Mouse (Mus musculus): ENCODE measurements at regions not wholly inside any gene's neighbourhood (a gene's known extent, or its start where the extent isn't known, plus 50 kb on each side); places are given as distances from the start of the nearest gene placed in this dataset.

DNA sequence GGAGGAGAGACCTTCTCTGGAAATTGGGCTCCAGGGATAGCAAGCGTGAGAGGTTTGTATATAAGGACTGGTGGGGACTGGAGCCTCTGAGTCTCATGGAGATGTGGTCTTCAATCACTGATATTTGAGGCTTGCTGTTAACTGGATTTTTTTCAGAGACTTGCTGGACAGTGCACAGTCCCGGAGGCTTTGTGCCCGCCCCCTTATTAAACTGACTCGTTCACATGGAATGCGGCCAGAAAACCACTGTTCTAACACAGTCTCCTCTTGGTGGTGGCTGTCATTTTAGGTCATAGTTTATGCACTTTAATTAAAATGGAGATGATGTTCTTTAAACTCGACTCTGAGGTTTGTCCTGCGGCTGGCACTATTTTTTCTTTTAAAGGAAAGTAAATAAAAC is 378.9 kb downstream of the Nkx6-1 start:
- Histone ChIP-seq H3K4me2 (replicated peaks) (no peak overlapping the region), H3K9me3 (no peaks in the 10 kb centered on the region), H3K9ac (no peak overlapping the region), H3K36me3 (no peaks in the 10 kb centered on the region), H3K27me3 (no peaks in the 10 kb centered on the region), H3K4me1 (no peaks in the 10 kb centered on the region), H3K27ac (no peak overlapping the region), H3K4me3 (no peak overlapping the region)
- no peak for ATAC-seq (ENCODE audit: insufficient number of reproducible peaks, insufficient read depth, low FRiP score, low TSS enrichment)
- WGBS: 48% methylated on average over 7 of the region's 7 CpGs

DNA sequence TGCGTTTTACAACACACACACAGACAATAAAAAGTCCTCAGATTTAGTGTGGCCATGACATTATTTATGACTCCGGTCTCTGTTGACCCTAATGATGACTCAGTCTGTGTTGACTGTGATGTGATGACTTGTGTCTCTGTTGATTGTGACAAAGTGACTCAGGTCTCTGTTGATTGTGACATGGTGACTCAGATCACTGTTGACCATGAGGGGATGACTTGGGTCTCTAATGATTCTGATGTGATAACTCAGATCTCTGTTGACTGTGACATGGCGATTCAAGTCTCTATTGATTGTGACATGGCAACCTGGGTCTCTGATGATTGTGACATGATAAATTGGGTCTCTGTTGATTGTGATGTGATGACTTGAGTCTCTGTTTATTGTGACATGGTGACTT is 405.0 kb downstream of the Gpat3 start:
- H3K9me3 ChIP-seq: no peaks in the 10 kb centered on the region
- H3K4me2 ChIP-seq (replicated peaks): no peak overlapping the region
- no peaks in the 10 kb centered on the region for H3K36me3 ChIP-seq
- H3K9ac ChIP-seq: no peak overlapping the region
- no peaks in the 10 kb centered on the region for H3K4me1 ChIP-seq
- H3K4me3 ChIP-seq: no peak overlapping the region
- WGBS: 92% methylated on average over 3 of the region's 3 CpGs
- H3K27me3 ChIP-seq: no peaks in the 10 kb centered on the region
- ATAC-seq (ENCODE audit: insufficient number of reproducible peaks, insufficient read depth, low FRiP score, low TSS enrichment): no peak
- H3K27ac ChIP-seq: no peak overlapping the region

DNA sequence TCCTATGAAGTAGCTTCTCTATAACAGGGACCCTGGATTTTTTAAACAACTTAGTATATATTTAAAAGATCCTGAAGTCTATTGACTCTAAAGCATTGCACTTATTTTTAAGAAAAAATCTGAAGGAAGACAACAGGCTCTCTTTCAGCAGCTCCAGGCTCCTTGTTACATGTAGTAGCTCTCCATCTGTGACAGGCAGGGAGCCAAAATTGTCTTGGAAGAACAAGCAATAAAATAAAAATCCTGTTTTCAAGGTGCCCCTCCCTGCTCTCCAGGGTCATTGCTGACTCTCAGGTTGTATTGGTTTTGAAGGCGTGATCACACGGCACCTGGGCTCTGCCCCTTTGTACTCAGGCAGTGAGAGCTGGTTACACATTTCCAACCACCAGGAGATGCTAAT is 397.1 kb downstream of the Gpat3 start:
- no peak overlapping the region for H3K9ac ChIP-seq
- 84% methylated on average over 2 of the region's 2 CpGs for WGBS
- no peak overlapping the region for H3K27ac ChIP-seq
- ATAC-seq (ENCODE audit: insufficient number of reproducible peaks, insufficient read depth, low FRiP score, low TSS enrichment): no peak
- no peak overlapping the region for H3K4me2 ChIP-seq (replicated peaks)
- no peaks in the 10 kb centered on the region for H3K27me3 ChIP-seq
- H3K4me3 ChIP-seq: no peak overlapping the region
- H3K9me3 ChIP-seq: no peaks in the 10 kb centered on the region
- H3K4me1 ChIP-seq: 0 out of 2 replicates have a peak, but pooled peaks cover 3% of the 10 kb centered on the region
- no peaks in the 10 kb centered on the region for H3K36me3 ChIP-seq

DNA sequence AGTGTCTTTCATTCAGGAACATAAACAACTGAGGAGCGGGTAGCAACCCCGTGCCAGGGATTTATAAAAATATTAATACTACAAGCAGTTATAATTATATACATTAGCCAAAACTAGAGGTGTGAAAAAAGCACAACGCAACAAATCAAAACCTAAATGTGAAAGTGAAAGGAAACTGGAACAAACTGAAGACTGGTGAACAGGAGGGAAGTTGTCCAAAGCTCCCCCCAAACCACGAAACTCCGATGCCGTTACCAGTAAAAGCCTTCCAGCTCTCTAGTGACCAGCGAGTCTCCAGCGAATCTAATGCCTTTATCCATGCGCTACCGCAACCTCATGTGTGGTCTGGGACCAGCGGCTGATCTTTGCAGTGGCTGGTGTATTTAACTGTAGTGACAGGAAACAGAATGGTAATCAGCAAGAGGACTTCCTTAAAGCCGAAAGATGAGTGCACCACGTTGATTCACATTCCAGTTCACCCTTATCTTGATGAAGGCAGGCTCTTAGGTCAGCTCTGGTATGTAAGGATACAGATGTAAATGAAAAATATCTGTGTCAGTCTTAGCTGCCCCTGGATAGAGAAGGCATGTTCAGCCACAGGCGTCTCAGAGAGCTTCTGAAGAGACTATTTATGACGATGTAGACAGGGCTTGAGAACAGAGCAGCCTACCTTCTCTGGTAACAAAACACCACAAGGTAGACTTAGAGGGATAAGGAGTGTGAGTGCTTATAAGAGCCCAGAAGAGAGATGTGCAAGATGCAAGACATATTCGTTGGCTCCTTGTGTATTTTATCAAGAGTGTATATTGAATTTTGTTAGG is 394.0 kb downstream of the Gpat3 start:
- H3K27ac ChIP-seq: no peak overlapping the region
- no peak for ATAC-seq (ENCODE audit: insufficient number of reproducible peaks, insufficient read depth, low FRiP score, low TSS enrichment)

DNA sequence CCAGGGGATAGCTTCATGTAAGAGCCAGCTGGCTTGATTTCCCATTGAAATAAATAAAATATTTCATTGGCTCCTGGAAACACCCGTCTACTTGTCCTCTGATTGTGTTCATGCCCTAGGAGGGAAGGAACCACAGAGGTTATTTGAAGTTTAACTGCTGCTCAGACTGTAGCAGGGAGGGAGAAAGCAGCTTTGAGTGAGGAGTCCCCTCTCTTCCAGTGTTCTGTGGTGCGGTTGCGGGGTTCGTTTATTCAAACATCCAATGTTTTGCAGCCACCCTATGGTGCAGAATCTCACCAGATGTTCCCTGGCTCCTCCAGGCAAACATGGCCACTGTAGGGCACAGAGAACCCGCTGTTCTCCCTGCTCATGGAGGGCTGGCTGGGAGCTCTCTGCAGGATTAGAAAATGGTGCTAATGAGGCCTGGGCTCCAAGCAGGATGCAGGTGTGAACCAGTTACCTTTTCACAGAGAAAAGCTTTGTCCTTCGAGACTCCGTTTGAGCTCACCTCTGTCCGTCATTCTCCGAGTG is 390.7 kb downstream of the Gpat3 start:
- Histone ChIP-seq H3K9ac (no peak overlapping the region), H3K4me3 (no peak overlapping the region), H3K36me3 (no peaks in the 10 kb centered on the region), H3K9me3 (no peaks in the 10 kb centered on the region), H3K27me3 (no peaks in the 10 kb centered on the region), H3K4me1 (0 out of 2 replicates have a peak, but pooled peaks cover 3% of the 10 kb centered on the region), H3K27ac (no peak overlapping the region), H3K4me2 (replicated peaks) (no peak overlapping the region)
- WGBS: 74% methylated on average over 9 of the region's 9 CpGs
- ATAC-seq (ENCODE audit: insufficient number of reproducible peaks, insufficient read depth, low FRiP score, low TSS enrichment): no peak

More for the DNA sequence above, 394.0 kb downstream of the Gpat3 start:
- Histone ChIP-seq H3K27me3 (no peaks in the 10 kb centered on the region), H3K9ac (no peak overlapping the region), H3K4me1 (0 out of 2 replicates have a peak, but pooled peaks cover 3% of the 10 kb centered on the region), H3K9me3 (no peaks in the 10 kb centered on the region), H3K36me3 (no peaks in the 10 kb centered on the region), H3K4me2 (replicated peaks) (no peak overlapping the region), H3K4me3 (no peak overlapping the region)
- WGBS: 63% methylated on average over 16 of the region's 16 CpGs

DNA sequence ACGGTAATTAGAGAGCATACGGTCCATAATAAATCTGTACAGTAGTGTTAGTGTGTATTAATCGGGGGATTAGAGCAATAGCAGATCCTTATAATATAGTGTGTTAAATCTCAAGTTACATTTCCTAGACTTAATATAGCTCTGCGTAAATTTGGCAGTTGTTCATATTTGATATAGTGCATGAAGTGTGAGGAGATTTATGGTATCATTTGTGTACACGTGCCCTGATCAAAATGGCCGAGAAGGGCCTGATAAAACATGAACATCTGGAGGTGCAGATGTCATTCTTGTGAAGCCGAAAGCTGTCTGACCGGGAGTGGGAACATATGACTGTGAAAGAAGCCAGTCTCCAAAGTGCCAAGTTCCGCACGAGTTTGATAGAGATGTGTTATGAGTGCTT is 376.9 kb downstream of the Gpat3 start:
- H3K9me3 ChIP-seq: no peaks in the 10 kb centered on the region
- no peak overlapping the region for H3K4me2 ChIP-seq (replicated peaks)
- ATAC-seq (ENCODE audit: insufficient number of reproducible peaks, insufficient read depth, low FRiP score, low TSS enrichment): no peak
- H3K4me1 ChIP-seq: no peaks in the 10 kb centered on the region
- no peak overlapping the region for H3K4me3 ChIP-seq
- no peaks in the 10 kb centered on the region for H3K27me3 ChIP-seq
- no peaks in the 10 kb centered on the region for H3K36me3 ChIP-seq
- WGBS: 92% methylated on average over 10 of the region's 10 CpGs
- H3K9ac ChIP-seq: no peak overlapping the region
- no peak overlapping the region for H3K27ac ChIP-seq

DNA sequence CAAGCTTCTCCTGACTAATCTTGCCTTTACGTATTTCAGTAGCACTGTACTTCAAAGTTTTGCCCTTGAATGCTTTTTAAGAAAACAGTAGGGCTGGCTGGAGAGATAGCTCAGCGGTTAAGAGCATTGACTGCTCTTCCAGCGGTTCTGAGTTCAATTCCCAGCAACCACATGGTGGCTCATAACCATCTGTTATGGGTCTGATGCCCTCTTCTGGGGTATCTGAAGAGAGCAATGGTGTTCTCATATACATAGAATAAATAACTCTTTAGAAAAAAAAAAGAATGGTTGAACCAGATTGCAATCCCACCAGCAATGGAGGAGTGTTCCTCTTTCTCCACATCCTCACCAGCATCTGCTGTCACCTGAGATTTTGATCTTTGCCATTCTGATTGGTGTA is 372.6 kb downstream of the Gpat3 start:
- no peak overlapping the region for H3K4me2 ChIP-seq (replicated peaks)
- no peaks in the 10 kb centered on the region for H3K9me3 ChIP-seq
- H3K4me1 ChIP-seq: no peaks in the 10 kb centered on the region
- H3K27me3 ChIP-seq: no peaks in the 10 kb centered on the region
- no peak overlapping the region for H3K9ac ChIP-seq
- H3K27ac ChIP-seq: no peak overlapping the region
- no peak overlapping the region for H3K4me3 ChIP-seq
- no peak for ATAC-seq (ENCODE audit: insufficient number of reproducible peaks, insufficient read depth, low FRiP score, low TSS enrichment)
- no peaks in the 10 kb centered on the region for H3K36me3 ChIP-seq
- 86% methylated on average over 3 of the region's 3 CpGs for WGBS

DNA sequence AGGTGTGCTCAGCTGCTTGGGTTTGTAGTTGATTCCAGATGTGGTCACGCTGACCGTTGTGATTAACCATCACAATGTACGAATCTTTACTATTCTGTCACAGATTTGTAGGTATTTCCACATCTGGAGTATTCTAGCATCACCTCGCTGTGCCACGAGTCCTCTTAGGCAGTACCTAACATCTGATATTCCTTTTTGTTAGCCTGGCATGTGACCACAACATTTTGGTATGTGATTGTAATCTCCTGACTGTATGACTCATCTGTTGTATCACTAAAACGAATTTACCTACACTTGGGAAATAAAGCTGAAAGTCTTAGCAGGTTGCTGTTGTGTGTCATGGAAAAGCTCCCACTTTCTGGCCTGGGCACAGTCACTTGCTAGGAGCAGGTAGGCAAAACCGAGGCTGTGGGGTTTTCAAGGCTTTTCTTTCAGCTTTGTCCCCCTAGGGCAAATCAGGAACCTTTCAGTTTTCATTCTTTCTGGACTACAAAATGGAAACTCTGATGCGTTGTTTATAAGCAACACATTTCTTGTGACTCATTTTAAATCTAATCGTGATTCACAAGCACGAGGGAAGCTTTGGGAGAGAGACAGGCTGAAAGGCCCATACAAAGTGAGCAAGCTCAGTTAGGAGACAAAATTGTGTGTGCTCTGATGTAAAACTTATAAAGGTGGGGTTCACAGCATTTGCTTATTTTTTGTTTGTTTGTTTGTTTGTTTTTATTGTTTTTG is 371.5 kb downstream of the Gpat3 start:
- Histone ChIP-seq H3K4me2 (replicated peaks) (no peak overlapping the region), H3K9ac (no peak overlapping the region), H3K27ac (no peak overlapping the region), H3K4me3 (no peak overlapping the region), H3K4me1 (no peaks in the 10 kb centered on the region), H3K27me3 (no peaks in the 10 kb centered on the region), H3K36me3 (no peaks in the 10 kb centered on the region), H3K9me3 (no peaks in the 10 kb centered on the region)
- no peak for ATAC-seq (ENCODE audit: insufficient number of reproducible peaks, insufficient read depth, low FRiP score, low TSS enrichment)
- WGBS: 76% methylated on average over 10 of the region's 10 CpGs

DNA sequence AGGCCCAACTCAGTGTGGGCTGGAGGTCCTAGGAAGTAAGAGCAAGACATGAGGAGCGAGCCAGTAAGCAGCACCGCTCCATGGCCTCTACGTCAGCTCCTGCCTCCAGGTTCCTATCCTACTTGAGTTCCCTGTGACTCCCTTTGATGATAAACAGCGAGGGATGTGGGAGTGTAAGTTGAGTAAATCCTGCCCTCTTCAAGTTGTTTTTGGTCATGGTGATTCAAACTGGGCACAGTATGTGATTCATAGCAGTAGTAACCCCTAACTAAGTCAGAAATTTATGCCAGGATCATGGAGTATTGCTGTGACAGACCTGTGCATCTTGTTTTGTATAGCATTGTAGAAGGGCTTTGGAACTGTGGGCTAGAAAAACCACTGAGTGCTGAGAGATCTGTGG is 366.5 kb downstream of the Gpat3 start:
- no peaks in the 10 kb centered on the region for H3K9me3 ChIP-seq
- 84% methylated on average over 4 of the region's 4 CpGs for WGBS
- ATAC-seq (ENCODE audit: insufficient number of reproducible peaks, insufficient read depth, low FRiP score, low TSS enrichment): no peak
- no peak overlapping the region for H3K4me3 ChIP-seq
- H3K4me2 ChIP-seq (replicated peaks): no peak overlapping the region
- no peaks in the 10 kb centered on the region for H3K27me3 ChIP-seq
- no peak overlapping the region for H3K27ac ChIP-seq
- no peaks in the 10 kb centered on the region for H3K4me1 ChIP-seq
- no peak overlapping the region for H3K9ac ChIP-seq
- H3K36me3 ChIP-seq: no peaks in the 10 kb centered on the region

DNA sequence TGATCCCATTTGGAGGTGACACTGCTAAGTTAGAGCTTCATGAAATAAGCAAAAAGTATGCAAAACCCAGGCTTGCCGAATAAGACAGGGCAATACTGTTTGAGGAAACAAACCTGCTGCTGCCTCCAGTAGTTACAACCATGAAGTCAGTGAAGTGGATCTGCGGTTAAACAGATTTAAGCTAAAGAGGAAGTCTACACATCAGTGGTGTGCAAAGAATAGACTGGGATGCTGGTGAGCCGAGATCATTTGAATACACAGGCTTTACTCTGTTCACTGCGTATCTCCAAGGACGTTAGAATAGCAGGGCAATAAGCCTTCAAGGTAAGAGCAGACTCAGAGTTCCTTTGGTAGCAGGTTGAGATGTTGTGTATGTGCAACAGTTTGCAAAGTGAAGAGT is 362.6 kb downstream of the Gpat3 start:
- H3K4me1 ChIP-seq: no peaks in the 10 kb centered on the region
- no peaks in the 10 kb centered on the region for H3K27me3 ChIP-seq
- ATAC-seq (ENCODE audit: insufficient number of reproducible peaks, insufficient read depth, low FRiP score, low TSS enrichment): no peak
- H3K4me2 ChIP-seq (replicated peaks): no peak overlapping the region
- H3K4me3 ChIP-seq: no peak overlapping the region
- 89% methylated on average over 5 of the region's 5 CpGs for WGBS
- H3K9ac ChIP-seq: no peak overlapping the region
- no peak overlapping the region for H3K27ac ChIP-seq
- H3K36me3 ChIP-seq: no peaks in the 10 kb centered on the region
- H3K9me3 ChIP-seq: no peaks in the 10 kb centered on the region

DNA sequence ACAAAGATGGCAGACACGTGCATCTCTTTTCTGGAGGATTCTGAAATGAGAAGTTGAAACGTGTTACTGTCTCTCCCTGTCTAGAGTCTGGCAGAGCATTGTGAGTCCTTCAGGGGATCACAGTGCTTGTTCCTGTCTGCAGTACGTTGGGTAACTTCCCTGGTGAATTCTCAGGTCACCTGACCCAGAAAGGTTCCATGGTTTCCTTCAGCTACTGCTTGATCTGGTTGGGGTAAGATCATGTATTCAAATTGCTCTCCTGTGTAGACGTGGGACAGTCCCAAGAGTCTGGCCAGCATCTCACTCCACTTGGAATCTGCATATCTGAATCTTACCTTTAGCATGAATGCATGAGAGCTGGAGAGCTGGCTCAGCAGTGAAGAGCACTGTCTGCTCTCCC is 350.0 kb downstream of the Gpat3 start:
- Histone ChIP-seq H3K9ac (no peak overlapping the region), H3K27ac (no peak overlapping the region)
- WGBS: 76% methylated on average over 4 of the region's 4 CpGs

DNA sequence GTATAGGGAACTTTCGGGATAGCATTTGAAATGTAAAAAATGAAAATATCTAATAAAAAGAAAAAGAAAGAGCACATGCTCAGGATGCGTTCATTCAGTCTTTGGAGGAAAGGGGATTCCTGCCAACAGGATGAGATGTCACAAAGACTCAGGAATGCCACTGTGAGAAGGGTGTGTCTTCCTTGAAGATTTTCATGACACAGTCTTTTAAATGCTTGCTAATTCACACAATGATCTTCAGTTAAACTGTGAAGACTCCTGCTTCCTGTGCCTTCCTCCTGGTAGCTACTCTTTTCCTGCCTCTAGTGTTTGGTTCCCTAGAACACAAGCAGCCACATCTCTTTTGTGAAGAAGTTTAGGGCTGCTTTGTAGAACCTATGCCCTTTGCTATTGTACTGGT is 345.5 kb downstream of the Gpat3 start:
- Histone ChIP-seq H3K4me2 (replicated peaks) (no peak overlapping the region), H3K9ac (no peak overlapping the region), H3K4me3 (no peak overlapping the region), H3K9me3 (no peaks in the 10 kb centered on the region), H3K27me3 (no peaks in the 10 kb centered on the region), H3K4me1 (no peaks in the 10 kb centered on the region), H3K27ac (no peak overlapping the region), H3K36me3 (no peaks in the 10 kb centered on the region)
- WGBS: 80% methylated on average over 2 of the region's 2 CpGs
- no peak for ATAC-seq (ENCODE audit: insufficient number of reproducible peaks, insufficient read depth, low FRiP score, low TSS enrichment)

More for the DNA sequence above, 350.0 kb downstream of the Gpat3 start:
- no peak overlapping the region for H3K4me3 ChIP-seq
- no peaks in the 10 kb centered on the region for H3K27me3 ChIP-seq
- 0 out of 2 replicates have a peak, but pooled peaks cover 3% of the 10 kb centered on the region for H3K4me1 ChIP-seq
- no peaks in the 10 kb centered on the region for H3K9me3 ChIP-seq
- H3K36me3 ChIP-seq: no peaks in the 10 kb centered on the region
- no peak for ATAC-seq (ENCODE audit: insufficient number of reproducible peaks, insufficient read depth, low FRiP score, low TSS enrichment)
- no peak overlapping the region for H3K4me2 ChIP-seq (replicated peaks)
